Mouse (Mus musculus): ENCODE measurements at regions not wholly inside any gene's neighbourhood (a gene's known extent, or its start where the extent isn't known, plus 50 kb on each side); places are given as distances from the start of the nearest gene placed in this dataset.

DNA sequence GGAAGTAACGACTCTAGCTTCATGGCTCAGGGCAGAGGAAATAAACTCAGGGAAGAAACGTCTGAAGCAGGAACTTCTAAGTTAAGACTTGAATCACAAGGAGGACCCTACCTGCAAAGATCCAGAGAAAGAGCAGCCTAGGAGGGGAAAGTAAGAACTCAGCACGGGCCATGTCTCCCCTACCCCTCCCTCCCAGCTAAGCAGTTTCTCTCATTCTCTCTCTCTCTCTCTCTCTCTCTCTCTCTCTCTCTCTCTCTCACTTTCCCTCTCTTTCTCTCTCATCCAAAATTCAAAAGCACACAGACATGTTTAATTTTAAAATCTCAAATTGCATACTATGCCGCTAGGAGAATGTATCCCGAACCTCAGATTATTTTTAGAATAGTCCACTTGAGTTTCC lies 267.3 kb downstream of the Dhx15 start:
- DNase-seq (ENCODE audit: low read depth, low spot score): no peak

DNA sequence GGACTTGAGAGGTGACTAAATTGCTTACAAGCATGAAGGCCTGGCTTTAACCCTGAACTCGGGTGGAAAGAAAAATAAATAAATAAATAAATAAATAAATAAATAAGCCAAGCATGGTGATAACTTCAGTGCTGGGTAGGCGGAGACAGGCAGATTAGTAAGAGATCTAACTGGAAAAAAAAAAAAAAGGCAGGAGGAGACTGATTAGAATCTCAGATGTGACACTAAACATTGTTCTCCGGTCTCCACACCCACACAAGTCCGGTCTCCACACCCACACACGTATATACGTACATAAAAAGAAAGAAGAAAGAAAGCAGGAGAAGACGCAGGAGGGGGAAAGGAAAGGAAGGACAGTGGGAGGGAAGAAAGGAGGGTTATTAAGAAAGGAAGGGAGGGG lies 267.8 kb downstream of the Dhx15 start:
- no peak for DNase-seq (ENCODE audit: low read depth, low spot score)

DNA sequence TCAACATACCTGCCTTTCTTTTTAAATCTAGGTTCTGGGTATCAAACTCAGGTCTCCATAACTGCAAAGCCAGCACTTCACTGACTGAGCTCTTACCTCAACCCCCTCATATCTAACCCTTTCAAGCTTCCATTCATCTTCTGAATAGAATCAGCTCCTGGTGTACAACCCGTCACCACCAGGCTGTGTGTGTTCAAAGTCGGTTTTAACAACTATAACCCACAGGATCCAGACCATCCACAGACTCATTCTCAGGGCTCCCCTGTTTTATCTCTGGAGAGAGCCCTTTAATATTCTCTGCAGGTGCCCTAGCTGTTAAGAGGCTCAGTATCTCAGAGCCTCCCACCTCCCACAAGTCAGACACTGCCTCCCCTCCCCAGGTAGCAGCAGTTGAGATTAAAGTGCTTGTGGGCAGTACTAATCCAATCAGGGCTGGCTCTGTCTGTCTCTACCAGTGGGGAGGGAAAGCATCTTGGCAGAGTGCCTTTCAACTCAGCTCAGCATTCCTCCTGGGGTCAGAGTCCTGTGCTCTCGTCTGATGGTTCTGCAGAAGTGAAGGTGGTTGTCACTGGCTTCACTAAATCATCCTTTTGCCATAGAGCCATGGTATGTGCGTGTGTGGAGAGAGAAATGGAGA lies 272.4 kb downstream of the Dhx15 start:
- DNase-seq (ENCODE audit: low read depth, low spot score): peak; percentile 30

DNA sequence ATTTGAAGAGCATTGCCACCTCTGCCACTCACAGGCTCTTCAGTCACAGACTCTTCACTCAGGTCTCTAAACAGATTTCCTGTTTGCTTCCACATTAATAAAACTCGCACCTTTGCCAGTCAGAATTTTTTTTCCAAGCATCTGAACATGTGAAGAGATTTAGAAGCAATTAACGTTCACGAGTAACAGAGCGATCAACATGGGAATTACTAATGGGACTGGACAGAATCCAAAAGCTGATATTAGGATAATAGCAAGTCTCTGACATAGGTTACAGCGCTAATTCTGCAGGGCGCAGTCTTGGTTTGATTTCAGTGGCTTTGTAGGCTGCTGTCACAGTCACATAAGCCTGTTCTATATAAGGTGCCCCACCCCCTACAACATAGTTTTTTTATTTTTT lies 275.6 kb downstream of the Dhx15 start:
- no peak for DNase-seq (ENCODE audit: low read depth, low spot score)

DNA sequence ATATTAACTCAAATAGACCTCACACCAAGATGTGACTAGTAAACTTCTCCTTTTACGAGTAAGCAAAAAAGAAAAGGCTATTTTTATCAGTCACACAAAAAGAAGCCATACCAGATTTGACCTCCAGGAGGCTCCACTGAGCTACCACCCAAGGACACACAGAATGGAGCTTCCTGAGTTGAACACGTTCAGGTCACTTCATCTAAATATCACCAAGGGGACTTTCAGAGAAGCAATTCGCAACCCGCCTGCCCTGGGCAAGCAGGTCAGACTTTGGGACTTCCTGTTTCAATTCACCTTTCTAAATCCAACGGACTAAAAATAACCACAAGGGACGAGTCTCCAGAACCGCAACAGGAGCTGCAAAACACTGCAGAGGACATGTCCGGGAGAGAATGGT lies 281.5 kb downstream of the Dhx15 start:
- DNase-seq (ENCODE audit: low read depth, low spot score): peak; percentile 17

DNA sequence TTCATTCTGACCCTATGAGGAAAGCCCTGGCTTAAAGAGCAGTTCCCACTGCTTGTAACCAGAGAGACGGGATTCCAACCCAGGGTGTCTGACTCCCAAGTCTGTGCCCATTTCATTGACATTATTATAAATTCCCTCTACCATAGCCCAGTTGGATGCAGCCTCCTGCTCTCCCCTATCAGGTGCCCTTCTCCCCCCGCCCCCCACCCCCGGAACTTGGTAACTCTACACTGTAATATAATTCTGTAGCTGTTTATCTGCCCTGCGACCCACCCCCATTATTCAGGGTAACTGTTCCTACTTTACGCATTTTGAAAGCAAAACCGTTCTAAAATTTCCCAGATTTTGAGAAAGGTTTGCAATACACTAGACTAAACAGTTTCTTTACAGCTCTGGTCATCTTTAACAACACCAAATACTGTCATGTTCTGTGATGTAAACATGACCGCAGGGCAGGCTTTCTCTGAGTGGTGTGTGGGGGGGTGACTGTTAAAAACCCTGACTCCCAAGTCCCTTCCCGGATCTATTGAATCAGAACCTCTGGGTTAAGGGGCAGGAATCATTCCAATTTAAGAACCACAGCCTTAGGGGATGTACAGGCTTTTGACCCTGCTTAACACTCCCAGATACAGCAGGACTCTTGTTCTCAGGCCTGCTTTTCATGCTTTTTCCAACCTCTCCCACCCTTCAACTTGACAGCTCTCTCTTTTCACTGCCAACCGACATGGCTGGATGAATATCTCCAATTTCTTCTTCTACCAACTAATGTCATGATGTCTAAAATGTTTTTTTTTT lies 283.8 kb downstream of the Dhx15 start:
- DNase-seq (ENCODE audit: low read depth, low spot score): no peak

DNA sequence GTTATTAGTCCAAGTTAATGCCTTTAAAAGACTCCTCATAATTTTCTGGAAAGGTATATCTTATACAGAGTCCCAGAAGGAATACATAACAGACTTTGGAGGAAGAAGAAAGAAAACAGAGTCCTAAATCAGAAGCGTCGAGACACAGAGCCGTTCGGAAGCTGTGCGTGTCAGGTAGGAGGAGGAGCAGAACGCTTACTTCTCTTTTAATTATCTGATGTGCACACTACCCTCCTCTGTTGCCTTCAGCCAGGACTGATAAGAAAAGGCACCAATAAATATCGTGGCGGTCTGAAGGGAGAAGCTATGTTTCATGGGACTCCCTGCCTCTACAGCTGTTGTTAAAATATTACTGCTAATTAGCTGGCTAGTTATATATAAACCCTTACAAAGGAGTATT lies 296.2 kb downstream of the Dhx15 start:
- DNase-seq (ENCODE audit: low read depth, low spot score): no peak

DNA sequence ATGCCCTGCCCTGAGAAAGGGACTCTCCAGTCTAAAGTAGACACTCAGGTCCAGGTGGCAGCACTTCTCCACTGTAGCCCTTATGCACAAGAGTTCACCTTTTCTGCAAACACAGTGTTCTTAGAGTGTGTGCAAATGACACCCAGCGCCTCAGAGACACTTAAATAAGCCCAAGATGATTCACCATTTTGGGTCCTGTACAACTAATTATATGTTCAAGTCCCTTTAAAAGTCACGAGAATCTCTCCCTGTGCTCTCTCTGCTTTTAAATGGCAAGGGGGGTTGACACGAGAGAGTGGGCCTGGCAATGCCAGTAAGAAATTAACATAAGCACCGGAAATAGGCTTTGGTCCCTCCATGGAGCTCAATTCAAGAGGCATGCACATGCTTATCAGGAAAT lies 299.0 kb downstream of the Dhx15 start:
- no peak for DNase-seq (ENCODE audit: low read depth, low spot score)

DNA sequence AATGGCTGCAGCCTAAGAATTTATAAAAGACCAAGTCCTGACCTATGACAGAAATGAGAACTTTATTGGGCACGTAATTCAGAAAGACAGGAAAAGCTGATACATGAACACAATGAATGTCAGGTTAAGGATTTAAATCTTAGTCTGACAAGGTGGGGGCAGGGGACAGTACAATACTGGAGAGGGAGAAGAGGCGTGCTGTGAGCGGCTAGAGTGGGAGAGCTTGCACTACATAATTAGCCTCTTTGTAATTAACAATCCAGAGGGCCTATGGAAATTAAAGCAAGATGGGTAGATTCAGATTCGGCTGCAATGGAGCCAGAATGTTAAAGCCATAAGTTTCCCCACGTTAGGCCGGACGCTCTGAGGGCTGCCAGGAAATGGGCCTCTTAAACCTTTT lies 301.9 kb downstream of the Dhx15 start:
- DNase-seq (ENCODE audit: low read depth, low spot score): no peak

DNA sequence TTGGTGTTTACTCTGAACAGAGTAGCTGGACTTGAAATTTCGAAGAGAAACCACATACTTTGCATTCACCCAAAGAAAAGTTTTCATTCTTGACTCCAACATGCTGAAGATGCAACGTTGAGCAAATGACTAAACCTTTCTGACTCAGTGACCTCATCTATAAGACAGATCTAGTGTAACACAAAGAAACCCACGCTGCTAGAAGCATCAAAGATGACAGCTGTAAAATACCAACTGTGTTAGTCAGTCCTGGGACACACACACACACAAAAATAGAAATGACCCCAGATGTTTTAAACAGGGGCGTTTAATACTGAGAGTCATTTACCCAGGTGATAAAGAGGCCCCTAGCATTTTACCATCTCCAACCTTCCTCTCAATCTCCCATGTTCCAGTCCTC lies 307.7 kb downstream of the Dhx15 start:
- peak; percentile 71 for DNase-seq (ENCODE audit: low read depth, low spot score)

DNA sequence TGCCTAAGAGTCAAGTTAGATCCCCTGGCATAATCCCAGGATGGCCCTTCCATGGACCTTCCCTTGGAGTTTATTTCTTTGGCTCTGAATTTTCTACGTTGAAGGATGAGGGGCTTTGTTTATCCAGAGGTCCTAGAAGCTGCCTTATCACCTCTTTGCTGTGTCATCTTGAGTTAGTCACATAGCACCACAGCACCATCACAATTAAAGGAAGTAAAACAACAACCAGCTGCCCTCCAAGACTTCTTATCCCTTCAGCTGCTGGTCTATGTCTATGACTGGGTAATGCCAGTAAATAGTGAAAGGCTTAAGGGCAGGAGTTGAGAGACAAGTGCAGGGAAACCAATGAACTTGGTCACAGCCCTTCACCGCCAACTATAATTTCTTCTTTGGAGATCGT lies 308.1 kb downstream of the Dhx15 start:
- DNase-seq (ENCODE audit: low read depth, low spot score): peak; percentile 5

DNA sequence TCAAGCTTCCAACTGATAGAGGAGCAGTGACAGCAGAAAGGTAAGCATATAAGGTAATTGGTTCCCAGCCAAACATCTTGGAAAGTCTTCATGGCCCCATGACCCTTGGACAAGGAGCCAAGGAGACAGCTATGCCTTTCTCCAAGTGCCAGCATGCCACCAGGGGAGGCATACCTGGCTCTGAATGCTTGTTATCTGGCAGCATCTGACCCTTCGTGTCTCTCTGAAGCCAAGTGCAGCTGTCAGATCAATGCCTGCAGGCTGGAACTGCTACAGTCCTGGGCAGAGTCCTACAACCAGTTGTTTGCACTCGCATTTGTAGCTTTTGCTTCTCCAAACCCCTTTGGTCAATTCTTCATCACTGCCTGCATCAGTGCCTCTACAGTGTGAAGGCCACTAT lies 309.3 kb upstream of the Ppargc1a start:
- DNase-seq (ENCODE audit: low read depth, low spot score): no peak

DNA sequence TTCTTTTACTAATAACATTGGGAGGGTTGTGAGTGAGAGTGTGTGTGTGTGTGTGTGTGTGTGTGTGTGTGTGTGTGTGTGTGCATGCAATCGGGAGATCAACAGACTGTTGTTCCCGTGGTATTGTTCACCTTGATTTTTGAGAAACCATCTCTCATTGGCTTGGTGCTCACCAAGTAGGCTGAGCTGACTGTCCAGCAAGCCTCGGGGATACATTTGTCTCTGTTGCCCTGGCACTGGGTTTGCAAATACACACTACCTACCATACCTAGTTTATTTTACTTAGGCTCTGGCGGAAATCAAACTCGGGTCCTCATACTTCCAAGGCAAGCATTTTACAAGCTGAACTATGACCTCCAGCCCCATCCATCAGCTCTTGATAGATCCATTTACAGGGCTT lies 306.0 kb upstream of the Ppargc1a start:
- DNase-seq (ENCODE audit: low read depth, low spot score): no peak

DNA sequence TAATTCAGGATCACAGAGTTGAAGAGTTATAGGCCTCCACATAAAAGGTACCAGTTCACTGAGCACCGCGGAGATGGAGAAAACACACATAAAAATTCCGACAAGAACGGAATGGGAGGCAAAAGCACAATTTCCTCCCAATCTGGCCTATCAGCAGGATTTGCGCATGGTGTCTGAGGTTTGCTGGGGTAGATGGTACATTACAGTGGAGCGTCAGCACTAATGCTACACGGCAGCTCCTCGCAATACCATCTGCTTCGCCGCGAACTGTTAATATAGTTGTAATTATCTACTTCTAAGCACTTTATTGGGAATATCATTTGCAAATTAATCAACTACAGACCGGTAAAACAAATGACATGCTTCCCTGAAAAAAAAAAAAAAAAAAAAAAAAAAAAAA lies 304.2 kb upstream of the Ppargc1a start:
- no peak for DNase-seq (ENCODE audit: low read depth, low spot score)

DNA sequence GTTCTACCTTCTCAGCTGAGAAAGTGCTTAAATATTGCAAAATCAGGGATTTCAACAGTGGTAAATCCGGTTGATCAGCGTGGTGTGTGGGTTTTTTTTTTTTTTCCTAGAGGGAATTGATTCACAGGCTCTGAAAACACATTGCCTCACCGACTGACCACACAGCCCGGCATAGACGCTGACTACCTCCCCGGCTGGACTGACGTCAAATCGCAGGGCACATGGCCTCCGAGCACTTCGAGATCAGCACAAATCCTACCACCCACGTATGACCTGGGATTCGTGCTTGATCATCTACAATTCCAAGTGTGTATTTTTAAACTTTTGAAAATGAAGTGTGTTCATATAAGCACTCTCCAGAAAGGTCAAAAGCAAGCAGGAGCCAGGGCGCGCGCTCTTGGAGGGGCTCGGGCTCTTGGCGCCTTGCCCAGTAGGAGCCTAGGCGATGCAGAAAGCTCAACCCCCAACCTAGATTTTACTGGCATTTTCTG lies 300.7 kb upstream of the Ppargc1a start:
- no peak for DNase-seq (ENCODE audit: low read depth, low spot score)

DNA sequence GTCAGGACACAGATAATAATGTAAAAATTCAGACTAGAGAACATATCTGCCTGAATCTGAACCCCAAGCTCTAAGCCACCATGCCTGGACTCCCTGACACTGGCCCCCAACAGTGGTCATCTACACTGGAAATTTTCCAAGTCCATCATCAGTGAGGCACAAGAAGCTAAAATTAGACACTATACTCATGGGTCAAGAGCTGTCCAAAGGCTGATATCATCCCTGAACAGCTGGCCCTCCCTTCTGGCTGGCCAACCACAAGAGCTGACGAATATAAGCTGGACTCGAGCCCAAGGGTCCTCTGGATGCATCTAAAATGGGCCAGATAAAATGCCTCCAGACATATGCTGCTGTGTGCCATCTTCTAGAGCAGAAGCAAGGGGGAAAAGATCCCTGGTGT lies 298.5 kb upstream of the Ppargc1a start:
- DNase-seq (ENCODE audit: low read depth, low spot score): peak; percentile 54

DNA sequence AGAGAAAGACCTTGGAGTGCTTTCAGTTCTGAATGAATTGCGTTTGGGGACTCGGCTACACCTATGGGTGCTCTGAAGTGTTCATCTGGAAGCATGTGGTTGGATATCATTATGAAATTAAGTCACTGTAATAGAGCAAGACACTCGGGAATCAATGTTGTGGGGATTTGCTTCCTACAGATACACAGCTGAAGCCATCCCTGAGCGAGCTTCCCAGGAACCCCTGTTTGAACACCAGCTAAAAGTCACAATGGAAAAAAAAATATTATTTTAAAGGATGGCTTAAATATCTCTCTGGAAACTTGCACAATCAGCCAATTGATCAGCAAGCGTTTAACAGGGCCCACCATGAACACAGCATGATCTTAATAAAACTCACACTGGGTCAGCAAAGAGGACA lies 293.0 kb upstream of the Ppargc1a start:
- no peak for DNase-seq (ENCODE audit: low read depth, low spot score)

DNA sequence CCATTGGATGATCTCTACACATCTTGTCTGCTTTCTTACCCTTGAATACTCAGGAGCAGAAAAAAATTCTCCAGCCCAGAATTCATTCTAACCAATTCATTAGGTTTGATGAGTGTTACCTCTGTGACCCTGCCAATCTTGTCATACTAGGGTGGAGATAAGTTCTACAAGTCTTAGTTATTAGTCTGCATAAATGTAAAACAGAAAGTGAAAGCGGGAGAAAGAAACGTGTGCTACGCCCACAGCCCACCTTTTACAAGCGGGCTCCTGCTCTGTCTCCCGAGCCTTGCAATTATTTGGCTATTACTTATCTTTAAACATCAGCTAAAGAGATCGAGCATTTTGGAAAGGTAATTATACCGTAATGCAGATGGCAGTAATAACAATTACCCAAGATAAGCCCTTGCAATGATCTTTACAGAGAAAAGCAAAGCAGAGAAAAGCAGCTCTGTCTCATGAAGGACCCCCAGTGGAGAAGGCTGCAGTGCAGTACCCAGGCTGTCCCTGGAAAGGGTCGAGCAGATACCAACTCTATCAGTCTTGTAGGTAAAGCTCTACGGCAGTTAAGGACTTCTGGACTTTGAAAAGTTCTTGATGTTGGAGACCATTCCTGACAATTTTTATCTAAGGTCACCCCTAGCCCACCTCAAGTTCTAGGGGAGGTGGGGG lies 286.1 kb upstream of the Ppargc1a start:
- DNase-seq (ENCODE audit: low read depth, low spot score): no peak

DNA sequence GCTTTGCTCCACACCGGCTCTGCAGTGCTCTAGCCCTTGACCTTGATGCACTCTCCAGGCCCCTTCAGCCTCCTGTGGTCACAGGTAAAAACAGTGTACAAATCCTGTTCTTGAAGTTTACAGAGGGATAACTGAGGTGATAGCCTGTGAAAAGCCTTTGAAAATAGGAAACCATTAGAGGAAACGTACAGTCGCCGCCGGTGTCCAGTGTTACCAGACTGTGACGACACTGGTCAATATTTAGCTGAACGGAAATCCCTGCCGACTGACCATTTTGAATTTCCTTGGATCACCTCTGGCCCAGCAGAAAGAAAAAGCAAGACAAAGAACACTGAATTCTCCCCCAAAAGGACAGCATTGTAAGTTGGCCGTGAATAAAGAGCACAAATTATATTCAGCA lies 282.6 kb upstream of the Ppargc1a start:
- DNase-seq (ENCODE audit: low read depth, low spot score): no peak

DNA sequence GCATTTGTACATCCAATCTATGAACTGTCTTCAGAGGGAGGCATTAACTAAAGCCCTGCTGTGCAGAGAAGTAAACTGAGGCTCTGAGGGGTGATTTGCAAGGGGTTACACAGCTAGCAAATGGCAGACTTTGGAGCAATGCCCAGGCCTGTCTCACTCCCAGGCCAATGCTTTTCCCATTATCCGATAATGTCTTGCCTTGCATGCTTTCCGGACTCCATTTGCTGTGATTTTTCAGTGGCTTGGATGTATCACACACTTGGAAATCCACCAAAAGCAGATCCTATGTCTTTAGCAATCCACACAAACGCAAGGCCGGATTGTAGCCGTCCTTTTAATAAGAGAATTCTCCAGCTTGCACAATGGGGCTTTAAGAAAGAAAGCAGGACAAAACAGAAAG lies 281.7 kb upstream of the Ppargc1a start:
- no peak for DNase-seq (ENCODE audit: low read depth, low spot score)

DNA sequence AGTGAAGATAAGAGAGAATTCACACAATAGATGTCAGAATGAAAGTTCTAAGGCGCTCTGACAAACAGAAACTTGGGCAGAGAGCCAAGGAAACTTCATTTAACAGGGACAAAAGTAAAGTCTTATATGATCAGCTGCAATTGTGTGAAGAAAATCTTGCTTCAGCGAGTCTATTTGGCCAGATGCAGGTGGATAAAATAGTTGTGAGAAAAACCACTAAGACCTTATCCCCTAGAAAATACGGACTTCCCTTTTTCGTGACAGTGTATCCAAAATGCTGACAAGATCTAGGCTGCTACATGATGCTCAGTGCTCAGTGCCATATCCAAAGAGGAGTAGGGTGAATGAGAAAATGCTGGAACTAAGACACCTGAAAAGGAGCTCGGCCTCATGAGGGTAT lies 274.7 kb upstream of the Ppargc1a start:
- no peak for DNase-seq (ENCODE audit: low read depth, low spot score)

DNA sequence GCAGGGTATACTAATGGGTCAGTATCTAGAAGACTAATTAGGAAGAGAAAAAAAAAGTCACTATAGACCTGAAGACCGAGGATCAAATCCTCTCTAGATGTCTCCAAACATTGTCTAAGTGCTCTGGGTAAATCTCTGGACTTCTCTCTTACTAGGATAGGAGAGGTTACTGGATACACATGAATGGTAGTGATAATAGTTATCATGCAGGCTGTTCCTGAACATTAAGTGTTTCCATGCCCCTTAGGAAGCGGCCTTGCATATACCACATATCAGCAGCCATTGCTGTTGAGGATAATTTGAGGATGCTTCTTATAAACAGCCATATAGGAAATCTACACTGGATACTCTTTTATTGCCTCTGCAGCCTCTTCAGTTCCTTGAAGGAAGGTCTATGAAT lies 274.2 kb upstream of the Ppargc1a start:
- no peak for DNase-seq (ENCODE audit: low read depth, low spot score)

Measured in 3T3-L1 (cell line).